In genomic region chr2:119313780-119314479, GRCm38 (mm10) we compare ENCODE assay signal across 10 mouse cellular contexts. TPM values are rescaled to one million over a fixed set of nuclear protein-coding genes. Genes with fewer than 3 reads are reported as not detected.
DNase-seq lines count a peak whose midpoint lies in the region; ATAC-seq lines count a peak whose summit lies in the region.
"Had no signal": no experiment of that assay in that cellular context is flagged by ENCODE, and none has a peak within 500 bp of the region (broad histone marks: within the 10 kb centered on the region; RNA-seq: fewer than 3 reads in every experiment).

No protein-coding gene starts in this region.

- DNase-seq in hindbrain, embryonic 14.5 days (ENCODE audit: low spot score), result no peak
- no peak for DNase-seq in hindbrain, embryonic 11.5 days (ENCODE audit: low spot score)
- peak; percentile 74 for DNase-seq in 416B (ENCODE audit: low read depth)
- DNase-seq in frontal cortex, postnatal 14 days (ENCODE audit: low spot score in 2 of 2), result no peak
- no peak for DNase-seq in embryo, embryonic 10 days (ENCODE audit: low spot score)
- DNase-seq: adrenal gland, postnatal 14 days; cerebellum, adult 9-11 months; thymus, adult 2 months had no signal

- H3K27me3 ChIP-seq in hindbrain, embryonic 14.5 days (ENCODE audit: control insufficient read depth, insufficient read depth, low read length), result peaks cover 44% of the 10 kb centered on the region
- peaks cover 13% of the 10 kb centered on the region; the same call in 1 of the 2 replicates for H3K27me3 ChIP-seq in hindbrain, embryonic 11.5 days (ENCODE audit: control insufficient read depth, insufficient read depth, low read length)
- no peaks in the 10 kb centered on the region for H3K27me3 ChIP-seq in lung, embryonic 15.5 days

- 28% methylated on average over 10 of the region's 10 CpGs for WGBS in hindbrain, embryonic 14.5 days
- WGBS in hindbrain, embryonic 11.5 days, result 31% methylated on average over 10 of the region's 10 CpGs
- WGBS in lung, embryonic 15.5 days, result 29% methylated on average over 10 of the region's 10 CpGs

- H3K4me3 ChIP-seq in hindbrain, embryonic 14.5 days (replicated peaks; ENCODE audit: low read length), result no peak overlapping the region
- H3K4me3 ChIP-seq in hindbrain, embryonic 11.5 days (ENCODE audit: low read depth, low read length), result no peak overlapping the region
- peak overlapping the region; percentile 37 for H3K4me3 ChIP-seq in brown adipose tissue, adult 24 weeks (ENCODE audit: insufficient read depth, low read depth, low read length)
- H3K4me3 ChIP-seq in lung, embryonic 15.5 days, result no peak overlapping the region

- H3K4me1 ChIP-seq in hindbrain, embryonic 14.5 days (replicated peaks; ENCODE audit: control insufficient read depth, insufficient read depth, low read length), result peaks cover 4% of the 10 kb centered on the region; the same call in 1 of the 2 replicates
- H3K4me1 ChIP-seq in hindbrain, embryonic 11.5 days (replicated peaks; ENCODE audit: control insufficient read depth, insufficient read depth, low read length), result no peaks in the 10 kb centered on the region; the same call in 1 of the 2 replicates
- H3K4me1 ChIP-seq in brown adipose tissue, adult 24 weeks (ENCODE audit: control insufficient read depth, insufficient read depth, insufficient read length, low read length), result peaks cover 46% of the 10 kb centered on the region
- H3K4me1 ChIP-seq in lung, embryonic 15.5 days, result peaks cover 14% of the 10 kb centered on the region

- H3K27ac ChIP-seq in hindbrain, embryonic 14.5 days, result no peak overlapping the region
- no peak overlapping the region for H3K27ac ChIP-seq in hindbrain, embryonic 11.5 days (ENCODE audit: low read depth, low read length)
- peak overlapping the region; percentile 92 for H3K27ac ChIP-seq in brown adipose tissue, adult 24 weeks (replicated peaks; ENCODE audit: low read depth, low read length)
- peak overlapping the region; percentile 70; the same call in 1 of the 2 replicates for H3K27ac ChIP-seq in lung, embryonic 15.5 days

- no peaks in the 10 kb centered on the region for H3K9me3 ChIP-seq in hindbrain, embryonic 14.5 days (ENCODE audit: control insufficient read depth, low read length)
- H3K9me3 ChIP-seq in hindbrain, embryonic 11.5 days (ENCODE audit: control insufficient read depth, low read length), result no peaks in the 10 kb centered on the region
- no peaks in the 10 kb centered on the region for H3K9me3 ChIP-seq in lung, embryonic 15.5 days

- H3K9ac ChIP-seq in hindbrain, embryonic 14.5 days, result no peak overlapping the region
- H3K9ac ChIP-seq in hindbrain, embryonic 11.5 days (ENCODE audit: low read depth, low read length), result no peak overlapping the region
- no peak overlapping the region for H3K9ac ChIP-seq in lung, embryonic 15.5 days

- ATAC-seq in hindbrain, embryonic 14.5 days (ENCODE audit: low FRiP score), result peak; percentile 51; the same call in 1 of the 2 replicates
- no peak for ATAC-seq in hindbrain, embryonic 11.5 days (ENCODE audit: low FRiP score)
- ATAC-seq in lung, embryonic 15.5 days (ENCODE audit: borderline replicate concordance, extremely low read depth, low FRiP score, low TSS enrichment), result 0 out of 2 replicates have a peak, but pooled peaks have one; percentile 19

- no peaks in the 10 kb centered on the region for H3K36me3 ChIP-seq in hindbrain, embryonic 14.5 days (replicated peaks; ENCODE audit: control insufficient read depth, insufficient read depth)
- H3K36me3 ChIP-seq in hindbrain, embryonic 11.5 days (ENCODE audit: control insufficient read depth, insufficient read depth, low read length), result no peaks in the 10 kb centered on the region
- no peaks in the 10 kb centered on the region for H3K36me3 ChIP-seq in lung, embryonic 15.5 days

- no peak overlapping the region for H3K4me2 ChIP-seq in hindbrain, embryonic 14.5 days (replicated peaks)
- H3K4me2 ChIP-seq in hindbrain, embryonic 11.5 days (replicated peaks; ENCODE audit: low read depth, low read length), result no peak overlapping the region
- no peak overlapping the region for H3K4me2 ChIP-seq in lung, embryonic 15.5 days

RNA-seq across cellular contexts. Expression of gene Dll4, which starts 11.7 kb away (rescaled TPM):
- 3.9 and 4.8 TPM in 2 replicates for polyA plus RNA-seq in hindbrain, embryonic 14.5 days (2014; fragmentation: Nextera tagmentation; extraction: Ambion mirVana)
- polyA plus RNA-seq in hindbrain, embryonic 11.5 days (2014; fragmentation: Nextera tagmentation; extraction: Ambion mirVana), result 2.7 and 2.9 TPM in 2 replicates
- 3.2 and 5.8 TPM in 2 replicates for polyA plus RNA-seq in brown adipose tissue, adult 24 weeks (2012; ENCODE audit: insufficient read depth, insufficient read length, missing spikeins)
- polyA plus RNA-seq in lung, embryonic 15.5 days (2015; fragmentation: Nextera tagmentation; extraction: Ambion mirVana), result 13.6 and 14.7 TPM in 2 replicates

RNA-seq across cellular contexts. Expression of gene Vps18, which starts 25.4 kb away (rescaled TPM):
- 19.3 and 19.7 TPM in 2 replicates for polyA plus RNA-seq in hindbrain, embryonic 14.5 days (2014; fragmentation: Nextera tagmentation; extraction: Ambion mirVana)
- polyA plus RNA-seq in hindbrain, embryonic 11.5 days (2014; fragmentation: Nextera tagmentation; extraction: Ambion mirVana), result 8.5 and 10.9 TPM in 2 replicates
- polyA plus RNA-seq in brown adipose tissue, adult 24 weeks (2012; ENCODE audit: insufficient read depth, insufficient read length, missing spikeins), result 3.6 and 4.8 TPM in 2 replicates
- 18.3 and 19.1 TPM in 2 replicates for polyA plus RNA-seq in lung, embryonic 15.5 days (2015; fragmentation: Nextera tagmentation; extraction: Ambion mirVana)

RNA-seq across cellular contexts. Expression of gene Chac1, which starts 37.1 kb away (rescaled TPM):
- 8.8 and 10.3 TPM in 2 replicates for polyA plus RNA-seq in hindbrain, embryonic 14.5 days (2014; fragmentation: Nextera tagmentation; extraction: Ambion mirVana)
- polyA plus RNA-seq in hindbrain, embryonic 11.5 days (2014; fragmentation: Nextera tagmentation; extraction: Ambion mirVana), result 0.46 and 1.4 TPM in 2 replicates
- polyA plus RNA-seq in brown adipose tissue, adult 24 weeks (2012; ENCODE audit: insufficient read depth, insufficient read length, missing spikeins), result 2.1 and 2.3 TPM in 2 replicates
- polyA plus RNA-seq in lung, embryonic 15.5 days (2015; fragmentation: Nextera tagmentation; extraction: Ambion mirVana), result 0.59 and 1.1 TPM in 2 replicates

RNA-seq across cellular contexts. Expression of gene Rhov, which starts 42.9 kb away (rescaled TPM):
- 20.9 and 26.9 TPM in 2 replicates for polyA plus RNA-seq in hindbrain, embryonic 14.5 days (2014; fragmentation: Nextera tagmentation; extraction: Ambion mirVana)
- 3.1 and 3.5 TPM in 2 replicates for polyA plus RNA-seq in hindbrain, embryonic 11.5 days (2014; fragmentation: Nextera tagmentation; extraction: Ambion mirVana)
- polyA plus RNA-seq in brown adipose tissue, adult 24 weeks (2012; ENCODE audit: insufficient read depth, insufficient read length, missing spikeins), result not detected in 2 replicates
- 1.3 and 1.6 TPM in 2 replicates for polyA plus RNA-seq in lung, embryonic 15.5 days (2015; fragmentation: Nextera tagmentation; extraction: Ambion mirVana)

Comparison
In these comparisons a context has a peak if more than half of its experiments do, and no peak if none do; other contexts are left out.
1. H3K27ac ChIP-seq: peak in brown adipose tissue, adult 24 weeks (single experiment) and lung, embryonic 15.5 days (single experiment); none in hindbrain, embryonic 14.5 days (single experiment) and hindbrain, embryonic 11.5 days (single experiment).